Mouse (Mus musculus) T-helper 17 cell (primary cell): ENCODE data around the gene Panx1.

Experiments
- in situ Hi-C, 2 experiments: fragments of 300-600 bp; cut with MboI, MseI; formaldehyde crosslinking; loops; 1 replicate in 1 of 2; 2 replicates in 1 of 2; pipeline ENCODE4 v1.15.1; 2025; ENCODE audit warnings: high pct_unique_total_duplicates in 2 of 2

The Panx1 gene

DNA sequence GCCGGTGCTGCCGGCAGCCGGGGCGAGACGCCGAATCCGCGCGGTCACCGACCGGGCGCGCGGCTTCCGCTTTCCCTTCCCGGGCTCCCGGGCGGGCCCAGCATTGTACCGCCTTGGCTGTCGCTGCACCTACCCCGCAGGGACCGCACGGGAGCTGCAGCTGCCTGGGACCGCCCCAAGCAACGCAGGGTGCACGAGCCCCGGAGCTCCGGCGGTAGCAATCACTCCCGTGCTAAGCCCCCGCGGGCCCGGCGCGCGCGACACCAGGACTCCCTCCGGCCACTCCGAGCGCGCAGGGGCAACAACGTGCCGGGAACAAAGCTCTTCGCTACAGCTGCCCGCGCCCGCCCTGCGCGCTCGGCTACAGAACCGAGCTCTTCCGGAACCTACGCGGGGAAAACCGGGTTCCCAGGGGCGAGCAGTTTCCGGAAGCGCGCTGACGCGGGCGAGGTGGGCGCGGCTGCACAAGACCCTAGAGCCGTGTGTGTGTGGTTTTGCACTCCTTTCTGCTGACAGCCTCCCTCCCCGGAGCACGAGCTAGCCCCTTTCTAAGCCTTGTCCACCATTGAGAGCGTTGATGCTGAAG lies at the start of gene Panx1:
TSS of gene Panx1 (minus strand) at position 395 of the 586 bp plus-strand sequence.
- in situ Hi-C loops = loop anchor here in 1 of 2 experiments (5.0 kb wide), 1 partner anchor 47 kb away; no protein-coding TSS in a partner anchor

DNA sequence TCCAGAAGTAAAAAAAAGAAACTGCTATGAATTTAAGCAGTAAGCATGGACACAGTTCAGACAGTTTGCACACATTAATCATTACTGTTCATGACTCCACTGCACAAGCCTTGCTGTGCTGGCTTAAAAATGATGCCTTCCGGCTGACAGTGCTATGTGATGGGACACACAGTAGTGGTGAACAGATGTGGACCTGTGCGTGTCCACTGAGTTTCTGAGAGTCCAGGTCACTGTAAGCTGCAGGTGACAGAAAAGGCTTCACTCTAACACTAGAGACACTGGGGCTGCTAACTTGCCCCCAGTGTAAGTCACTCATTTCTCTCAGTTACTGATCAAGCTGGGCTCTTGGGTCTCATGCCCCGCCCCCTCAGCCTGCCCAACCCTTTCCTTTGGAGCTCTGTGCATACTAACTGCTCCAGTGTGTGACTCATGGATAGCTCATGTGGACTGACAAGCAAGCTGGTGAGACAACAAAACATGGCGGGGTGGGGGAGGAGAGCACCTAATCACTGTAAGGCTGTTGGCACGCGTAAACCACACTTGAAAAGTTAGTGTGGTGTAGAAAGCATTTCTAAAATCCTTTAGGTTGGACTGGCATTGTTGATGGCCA lies 23.5 kb upstream of the Panx1 start:
- in situ Hi-C loops = no loop called here

DNA sequence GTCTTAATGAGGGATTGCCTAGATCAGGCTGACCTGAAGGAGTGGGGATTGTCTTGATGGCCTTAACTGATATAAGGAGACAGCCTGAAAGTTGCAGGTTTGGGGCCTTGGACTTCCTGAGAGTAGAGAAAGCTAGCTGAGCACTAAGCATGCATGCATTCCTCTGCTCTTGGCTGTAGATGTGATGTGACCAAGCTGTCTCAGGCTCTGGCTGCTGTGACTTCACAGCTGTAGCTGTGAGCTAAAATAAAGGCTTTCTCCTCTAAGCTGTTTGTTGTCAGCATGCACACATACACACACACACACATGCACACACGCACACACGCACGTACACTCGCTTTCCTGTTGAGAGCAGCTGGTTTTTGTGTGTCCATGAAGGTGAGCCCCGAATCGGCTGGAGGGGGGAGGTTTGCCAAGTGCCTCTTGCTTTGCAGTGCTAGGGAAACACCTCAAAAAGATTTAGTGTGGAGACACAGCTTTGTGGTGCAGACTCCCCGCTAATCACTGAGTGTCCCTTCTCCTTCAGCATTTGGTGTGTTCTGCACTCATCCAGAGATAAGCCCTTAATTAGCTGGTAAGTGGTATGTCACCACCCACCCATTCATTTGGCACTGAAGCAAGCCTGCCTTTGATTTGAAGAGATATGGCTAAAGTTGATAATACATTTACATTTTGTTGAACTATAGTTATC lies 22.9 kb upstream of the Panx1 start:
- in situ Hi-C loops = no loop called here

DNA sequence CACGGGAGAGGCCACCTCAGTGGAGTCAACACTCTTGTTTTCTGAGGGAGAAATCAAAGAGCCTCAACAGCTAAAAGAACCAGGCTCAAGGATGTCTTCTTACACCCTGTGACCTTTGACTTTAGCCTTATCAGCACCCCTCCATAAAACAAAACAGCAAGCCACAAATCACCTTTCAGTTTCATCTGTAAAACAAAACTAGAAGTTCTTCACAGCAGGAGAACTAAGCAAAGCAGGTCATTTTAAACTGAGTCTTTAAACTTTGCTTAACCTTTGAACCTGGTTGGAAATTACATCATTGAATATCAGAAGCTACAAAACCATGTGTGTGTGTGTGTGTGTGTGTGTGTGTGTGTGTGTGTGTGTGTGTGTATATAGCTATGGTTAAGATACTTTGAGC lies 18.9 kb upstream of the Panx1 start:
- in situ Hi-C loops = no loop called here

DNA sequence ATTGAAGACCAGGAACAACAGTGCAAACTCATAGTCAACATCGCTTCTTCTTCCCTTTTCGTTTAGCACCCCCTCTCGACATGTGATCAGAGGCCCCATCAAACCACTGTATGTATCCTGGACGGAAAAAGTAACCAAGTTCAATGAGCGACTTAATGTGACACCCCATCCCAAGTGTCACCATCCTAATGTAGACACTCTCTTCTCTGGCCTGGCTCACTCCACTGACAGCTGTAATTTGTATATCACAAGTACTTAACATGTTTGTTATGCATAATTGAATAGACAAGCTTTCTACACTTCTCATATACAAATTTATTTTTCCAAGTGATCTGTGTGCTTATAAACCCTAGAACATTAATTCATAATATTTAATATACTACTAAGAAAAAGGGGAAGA lies 15.6 kb upstream of the Panx1 start:
- in situ Hi-C loops = no loop called here

DNA sequence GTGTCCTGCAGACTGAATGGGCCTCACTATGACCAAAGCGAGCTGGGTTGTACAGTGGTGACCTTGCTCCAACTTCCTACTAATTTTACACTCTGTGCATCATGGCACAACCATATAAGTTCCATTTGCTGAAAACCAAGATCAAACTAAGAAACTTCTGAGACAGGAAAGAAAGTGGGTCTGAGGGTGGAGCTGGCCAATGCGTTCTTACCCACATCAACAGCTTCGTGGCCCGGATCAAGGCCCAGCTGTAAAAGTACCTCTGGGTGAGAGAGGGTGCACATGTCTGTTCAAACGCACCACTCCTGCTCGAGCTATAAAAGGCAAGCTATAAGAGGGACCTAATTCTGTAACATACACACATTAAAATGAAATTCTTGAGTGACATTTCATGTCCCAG lies 14.7 kb upstream of the Panx1 start:
- in situ Hi-C loops = no loop called here

DNA sequence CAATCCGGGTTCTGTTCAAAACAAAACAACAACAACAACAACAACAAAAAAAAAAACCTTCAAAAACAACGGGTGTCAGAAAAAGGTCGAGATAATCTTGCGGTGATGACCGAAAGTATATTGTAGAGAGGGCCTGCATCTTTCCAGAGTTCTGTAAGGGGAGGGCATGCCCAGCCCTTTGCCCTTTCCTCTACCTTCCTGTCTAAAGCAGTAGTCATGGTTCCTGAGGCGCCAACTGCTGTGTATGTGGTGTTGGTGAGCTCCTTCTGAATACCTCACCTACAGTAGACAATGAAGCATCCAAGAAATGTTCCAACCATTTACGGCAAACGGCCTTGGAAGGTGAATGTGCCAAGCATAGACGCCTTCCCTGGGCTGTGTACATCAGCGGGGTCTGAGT lies 462 bp upstream of the Panx1 start:
- in situ Hi-C loops = loop anchor here in 1 of 2 experiments (5.0 kb wide), 1 partner anchor 47 kb away; no protein-coding TSS in a partner anchor

DNA sequence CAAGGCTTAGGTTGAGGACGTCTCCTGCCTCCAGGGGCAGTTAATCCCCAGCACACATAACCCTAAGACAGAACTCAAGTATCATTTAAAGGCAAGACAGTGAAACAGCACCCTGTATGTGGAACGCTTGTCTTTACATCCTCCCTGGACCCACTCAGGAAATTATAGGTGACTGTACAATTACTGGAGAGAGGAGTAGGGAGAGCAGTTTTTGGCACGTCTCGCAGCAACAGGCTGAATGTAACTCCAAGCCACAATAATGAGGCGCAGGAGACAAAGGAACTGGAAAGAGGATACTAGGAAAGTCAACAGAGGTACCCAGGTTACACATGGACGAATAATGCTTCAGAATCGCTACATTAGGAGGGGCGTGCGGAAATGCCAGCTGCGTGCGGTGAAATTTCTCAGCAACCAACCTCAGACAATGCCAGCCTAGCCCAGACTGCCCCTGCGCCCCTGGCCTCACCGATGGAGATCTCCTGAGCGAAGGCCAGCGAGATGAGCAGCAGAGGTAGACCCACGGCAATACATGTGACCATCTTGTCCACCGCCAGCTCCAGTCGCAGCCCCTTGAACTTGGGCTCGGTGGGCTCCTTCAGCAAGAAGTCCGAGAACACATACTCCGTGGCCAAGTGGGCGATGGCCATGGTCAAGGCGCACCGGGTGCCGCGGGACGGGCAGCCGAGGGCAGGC lies 741 bp downstream of the Panx1 start:
- in situ Hi-C loops = loop anchor here in 1 of 2 experiments (5.0 kb wide), 1 partner anchor 48 kb away; no protein-coding TSS in a partner anchor

DNA sequence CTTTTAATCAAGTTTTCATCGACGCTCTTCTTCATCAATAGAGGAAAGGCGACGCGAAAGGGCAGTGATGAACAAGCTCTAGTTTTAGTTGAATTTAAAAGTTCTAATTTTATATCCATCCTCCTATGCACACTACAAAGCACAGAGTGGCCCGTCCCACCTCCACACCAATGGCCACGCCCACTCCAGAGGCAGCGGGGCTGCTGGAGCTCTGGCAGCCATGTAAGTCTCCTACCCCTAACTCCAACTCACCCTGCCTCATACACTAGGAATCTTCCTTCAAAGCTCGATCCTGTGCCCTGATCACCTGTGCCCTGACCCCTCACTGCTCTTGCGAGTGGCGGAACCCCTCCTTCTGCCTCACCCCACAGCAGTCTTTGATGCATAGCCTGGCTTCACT lies 3.7 kb downstream of the Panx1 start:
- in situ Hi-C loops = no loop called here

DNA sequence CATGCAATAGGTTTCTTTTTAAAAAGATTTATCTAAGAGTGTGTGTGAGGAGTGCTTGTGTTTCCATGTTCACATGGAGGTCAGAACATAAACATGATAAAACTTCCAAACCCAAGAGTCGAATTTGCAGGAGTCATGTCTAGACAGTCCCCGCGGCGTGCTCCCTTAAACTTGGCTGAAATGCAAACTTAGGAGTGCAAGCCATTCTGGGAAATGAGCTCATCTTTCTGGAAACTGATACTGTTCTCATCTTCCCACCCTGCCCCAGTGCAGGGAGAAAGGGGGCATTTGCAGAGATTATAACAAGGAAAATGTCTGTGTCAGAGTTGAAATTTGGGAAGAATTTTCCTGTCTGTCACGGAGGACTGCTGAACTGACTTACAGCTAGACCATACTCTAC lies 5.4 kb downstream of the Panx1 start:
- in situ Hi-C loops = no loop called here

DNA sequence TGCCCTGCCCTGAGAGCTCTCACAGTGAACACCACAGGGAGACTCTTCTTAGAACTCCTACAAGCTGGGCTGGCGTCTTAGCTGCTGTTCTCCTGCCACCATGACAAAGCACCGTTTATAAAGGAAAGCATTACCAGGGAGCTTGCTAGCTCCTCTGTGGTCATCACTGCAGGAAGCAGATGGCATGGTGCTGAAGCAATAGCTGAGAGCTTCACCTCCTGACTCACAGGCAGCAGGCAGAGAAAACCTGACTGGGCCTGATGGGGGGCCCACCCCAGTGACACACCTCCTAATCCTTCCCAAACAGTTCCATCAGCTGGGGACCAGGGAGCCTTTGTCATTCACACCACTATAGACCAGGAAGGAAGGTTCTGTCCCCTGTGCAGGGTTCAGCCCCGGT lies 7.6 kb downstream of the Panx1 start:
- in situ Hi-C loops = no loop called here

DNA sequence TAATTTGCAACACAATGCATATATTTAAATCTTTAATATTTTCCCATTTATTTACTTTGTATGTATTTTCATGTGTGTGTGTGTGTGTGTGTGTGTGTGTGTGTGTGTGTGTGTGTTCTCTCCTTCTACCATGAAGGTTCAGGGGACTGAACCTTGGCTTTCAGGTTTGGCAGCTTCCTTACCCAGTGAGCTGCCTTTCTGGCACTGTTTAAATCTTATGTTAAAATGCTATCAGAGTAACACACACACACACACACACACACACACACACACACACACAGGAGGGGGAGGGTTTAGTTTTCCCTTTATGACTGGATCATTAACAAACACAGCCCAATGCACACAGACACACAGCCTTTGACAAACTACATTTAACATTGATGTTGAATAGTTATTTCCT lies 8.0 kb downstream of the Panx1 start:
- in situ Hi-C loops = no loop called here

DNA sequence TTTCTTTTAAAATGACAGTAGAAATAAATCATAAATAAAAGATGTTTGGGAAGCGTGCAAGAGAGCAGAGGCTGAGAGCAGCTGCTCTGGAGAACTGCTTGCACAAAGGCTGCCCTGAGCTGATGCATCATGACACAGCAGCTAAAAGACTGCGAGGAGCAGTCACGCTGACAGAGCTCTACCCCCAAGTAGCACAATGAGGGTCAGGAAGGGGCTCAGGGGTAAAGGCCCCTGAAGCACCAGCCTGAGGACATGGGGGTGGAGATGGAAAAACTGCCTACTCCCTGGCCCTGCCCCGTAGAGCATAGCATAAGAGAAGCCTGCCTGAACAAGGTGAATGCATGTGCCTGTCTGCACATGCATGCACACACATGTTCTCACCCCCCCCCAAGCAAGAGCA lies 8.5 kb downstream of the Panx1 start:
- in situ Hi-C loops = no loop called here

DNA sequence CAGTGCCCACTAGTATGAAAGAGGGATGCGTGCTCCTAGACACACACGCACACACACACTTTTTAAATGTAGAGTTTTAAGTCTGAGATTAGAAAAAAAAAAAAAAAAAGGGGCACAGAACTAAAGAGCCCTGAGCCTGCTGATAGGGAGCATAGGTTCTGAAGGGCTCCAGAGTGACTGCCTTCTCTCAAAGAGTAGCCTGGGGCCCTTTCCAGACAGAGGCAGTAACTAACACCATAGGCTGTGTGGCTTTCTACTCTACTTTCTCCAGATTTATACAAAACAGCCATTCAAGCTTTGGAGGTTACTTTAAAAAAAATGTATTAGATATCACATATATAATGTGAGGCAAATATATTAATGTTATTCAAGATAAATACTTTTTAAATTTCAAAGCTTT lies 8.9 kb downstream of the Panx1 start:
- in situ Hi-C loops = no loop called here

DNA sequence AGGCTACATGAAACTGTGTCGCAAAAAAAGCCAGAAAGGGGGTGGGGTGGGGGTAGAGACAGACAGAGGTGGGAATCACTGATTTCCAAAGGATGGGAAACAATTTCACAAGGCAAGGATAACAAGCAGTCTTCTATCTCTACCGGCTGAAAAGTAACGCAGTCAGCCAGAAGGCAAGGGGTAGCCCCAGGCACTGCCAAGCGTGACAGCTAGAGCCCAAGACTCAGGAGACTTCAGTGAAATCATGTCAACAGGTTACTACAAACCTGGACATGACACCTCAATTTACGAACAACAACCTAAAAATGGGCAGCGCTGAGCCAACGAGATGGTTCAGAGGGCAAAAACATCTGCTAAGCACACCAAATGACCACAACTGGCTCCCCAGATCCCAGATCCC lies 9.3 kb downstream of the Panx1 start:
- in situ Hi-C loops = no loop called here

DNA sequence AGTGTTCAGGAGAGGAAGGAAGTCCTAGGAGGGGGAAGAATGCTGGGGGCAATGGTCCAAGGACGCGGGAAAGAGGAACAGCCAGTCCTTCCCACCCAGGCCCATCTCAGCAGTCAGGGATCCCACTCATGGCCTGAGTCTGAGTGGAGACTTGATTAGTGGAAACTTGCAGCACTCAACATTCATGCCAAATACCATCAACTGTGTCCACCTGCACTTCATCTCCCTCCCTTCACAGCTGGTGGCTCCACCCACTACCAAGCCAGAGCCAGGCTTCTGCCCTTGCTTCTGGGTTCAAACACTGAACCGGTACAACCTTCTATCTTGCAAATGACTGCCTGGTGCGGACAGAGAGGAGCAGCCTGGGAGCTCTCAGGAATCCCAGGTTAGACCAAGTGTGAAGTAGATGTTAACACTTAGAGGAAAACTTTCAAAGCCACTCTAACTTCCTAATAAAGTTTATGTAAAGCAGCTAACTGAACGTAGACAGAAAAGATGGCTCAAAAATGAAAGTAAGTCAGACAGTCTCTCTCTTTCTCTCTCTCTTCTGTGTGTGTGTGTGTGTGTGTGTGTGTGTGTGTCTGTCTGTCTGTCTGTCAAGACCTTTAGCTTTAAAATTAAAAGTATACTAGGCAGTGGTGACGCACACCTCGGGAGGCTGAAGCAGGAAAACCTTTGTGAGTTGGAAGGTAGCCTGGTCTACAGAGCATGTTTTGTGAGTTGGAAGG lies 10.6 kb downstream of the Panx1 start:
- in situ Hi-C loops = loop anchor here (5.0 kb wide), 2 partner anchors 38 to 68 kb away; no protein-coding TSS in a partner anchor

DNA sequence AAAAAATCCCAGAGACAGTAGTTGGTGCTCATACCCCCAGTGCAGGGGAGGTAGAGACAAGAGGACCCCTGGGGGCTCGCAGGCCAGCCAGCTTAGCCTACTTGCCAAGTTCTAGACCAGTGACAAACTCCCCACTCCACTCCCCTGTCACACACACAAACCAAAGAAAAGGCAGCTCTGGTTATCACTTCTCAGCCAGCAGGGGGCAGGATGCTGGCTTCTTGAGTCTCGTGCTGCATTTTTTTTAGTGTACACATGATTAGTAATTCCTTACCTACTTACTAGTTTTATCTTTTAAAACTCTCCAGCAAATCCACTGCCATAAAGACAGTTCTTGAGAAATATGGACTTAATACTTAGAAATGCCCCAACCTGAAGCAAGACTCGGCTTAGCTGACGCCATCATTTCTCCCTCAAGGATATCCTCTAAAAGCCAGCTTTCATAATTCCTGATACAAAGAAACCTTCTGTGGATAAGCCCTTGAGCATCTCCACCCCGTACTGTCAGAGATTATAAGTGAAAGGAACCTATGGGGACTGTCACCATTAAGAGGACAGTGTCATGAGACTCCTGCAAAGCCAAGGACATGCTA lies 11.6 kb downstream of the Panx1 start:
- in situ Hi-C loops = loop anchor here (5.0 kb wide), 2 partner anchors 39 to 69 kb away; no protein-coding TSS in a partner anchor

DNA sequence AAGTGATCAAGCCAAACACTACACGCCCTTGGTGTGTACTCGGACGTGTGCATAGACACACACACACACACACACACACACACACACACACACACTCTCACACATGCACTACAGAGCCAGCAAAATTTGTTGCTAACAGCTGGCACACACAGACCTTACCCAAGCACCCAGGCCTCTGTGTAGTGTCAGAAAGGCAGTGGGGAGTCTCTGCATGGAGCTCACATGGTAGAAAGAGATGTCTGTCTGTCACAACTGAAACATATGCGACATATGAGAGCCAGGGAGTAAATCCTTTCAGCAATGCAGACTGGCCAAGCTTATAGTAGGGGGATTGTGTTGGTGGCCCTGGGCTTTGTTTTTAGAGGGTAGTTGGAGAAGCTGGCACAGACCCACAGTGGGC lies 12.5 kb downstream of the Panx1 start:
- in situ Hi-C loops = loop anchor here (5.0 kb wide), 2 partner anchors 40 to 70 kb away; no protein-coding TSS in a partner anchor

DNA sequence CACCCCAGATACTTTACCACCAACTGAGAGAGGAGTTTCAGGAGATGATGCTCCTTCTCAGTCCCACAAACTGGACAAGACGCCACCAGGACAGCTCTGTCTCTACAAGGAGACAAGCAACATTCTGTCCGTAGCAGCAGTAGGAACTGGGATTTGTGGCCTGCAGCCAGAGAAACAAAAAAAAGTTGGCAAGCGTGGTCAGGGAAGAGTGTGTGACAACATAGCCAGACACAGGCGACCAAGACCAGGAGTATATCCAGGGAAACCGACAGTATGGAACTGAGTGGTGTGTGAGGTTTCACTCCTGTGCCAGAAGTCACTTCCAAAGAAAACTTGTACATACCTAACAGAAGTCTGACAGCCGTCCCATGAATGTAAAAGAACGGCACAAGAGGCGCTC lies 14.5 kb downstream of the Panx1 start:
- in situ Hi-C loops = loop anchor here (5.0 kb wide), 2 partner anchors 42 to 72 kb away; no protein-coding TSS in a partner anchor

DNA sequence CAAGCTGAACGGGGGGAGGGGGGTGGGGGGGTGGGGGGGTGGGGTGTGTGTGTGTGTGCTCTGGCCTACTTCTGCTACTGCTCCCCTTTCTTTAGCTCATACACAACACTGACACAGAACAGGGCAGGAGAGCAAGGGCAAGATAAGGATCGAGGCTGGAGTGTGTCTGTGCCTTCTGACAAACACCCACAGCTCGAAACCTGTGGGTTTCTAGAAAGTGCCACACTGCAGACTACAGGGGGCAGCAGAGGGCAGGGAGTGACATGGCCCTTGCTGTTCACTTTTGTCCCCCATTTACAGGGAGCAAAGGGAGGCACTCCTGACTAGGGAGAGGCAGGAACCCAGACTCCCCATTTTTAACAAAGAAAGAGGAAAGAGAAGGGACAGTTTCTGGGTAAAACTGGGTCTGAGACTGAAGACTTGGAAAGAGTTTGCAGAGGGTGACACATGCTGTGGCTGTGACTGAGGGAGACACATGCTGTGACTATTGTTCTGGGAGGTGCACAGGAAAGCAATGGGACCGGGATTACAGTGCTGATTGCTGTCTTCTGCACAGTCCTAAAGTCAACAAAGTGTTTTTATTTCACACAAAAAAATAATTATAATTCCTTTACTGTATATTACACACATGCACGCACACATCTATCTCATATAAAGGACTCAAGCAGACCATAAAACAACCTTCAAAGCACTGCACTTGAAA lies 16.1 kb downstream of the Panx1 start:
- in situ Hi-C loops = no loop called here
